Mouse (Mus musculus) heart, adult 8-10 months (tissue): ENCODE measurements around the gene Gm5089. TPM values are rescaled to one million over a fixed set of nuclear protein-coding genes. Genes with fewer than 3 reads are reported as not detected.

Experiments used
- DNase-seq: peaks from one replicate; pipeline ENCODE4 v3.0.0; 2022; ENCODE audit warnings: low spot score
- total RNA-seq, 4 experiments: library from RNA; stranded (reverse); gene quantifications; 2 replicates each; pipeline ENCODE4 v1.2.4; 2022

Gm5089 gene
- total RNA-seq, 4 experiments from 2014 or later, result not detected

DNA sequence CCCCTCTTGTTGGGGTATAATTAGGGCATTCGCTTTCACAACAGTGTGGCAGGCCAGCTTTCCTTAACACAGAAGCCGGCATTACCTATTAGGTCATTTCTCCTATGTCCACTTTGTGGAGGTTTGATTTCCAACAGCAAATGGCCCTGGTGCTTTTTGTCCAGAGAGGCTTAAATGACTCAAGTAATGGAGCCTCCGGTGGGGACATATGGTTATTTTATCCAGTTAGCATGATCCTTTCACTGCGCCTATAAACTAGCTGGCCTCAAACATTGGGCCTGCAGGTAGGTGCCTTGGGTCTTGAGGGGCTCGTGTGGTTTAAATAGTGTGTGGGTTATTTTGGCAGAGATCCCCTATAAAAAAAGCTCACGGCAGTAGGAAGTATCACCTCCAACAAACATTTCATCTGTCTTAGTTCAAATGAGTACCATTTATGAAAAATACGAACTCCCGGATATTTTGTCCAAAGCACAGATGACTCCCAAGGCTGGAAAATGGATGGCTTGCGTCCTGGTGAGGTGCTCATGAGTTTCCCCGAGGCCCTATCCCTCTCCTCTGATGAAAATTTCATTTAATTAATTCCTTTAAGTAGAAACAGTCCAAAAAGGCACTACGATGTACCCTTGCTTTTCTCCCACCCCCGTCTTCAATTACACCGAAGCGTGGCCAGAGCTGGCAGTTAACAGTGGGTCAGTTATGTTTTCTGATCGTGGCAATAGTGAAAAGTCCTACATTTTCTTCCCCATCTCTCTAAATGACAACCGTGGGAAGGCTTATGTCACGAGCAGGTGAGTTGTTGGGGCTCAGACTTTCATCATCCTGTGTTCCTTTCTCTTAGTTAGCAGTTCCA, 64.4 kb downstream of the Gm5089 start:
- DNase-seq, result no peak

DNA sequence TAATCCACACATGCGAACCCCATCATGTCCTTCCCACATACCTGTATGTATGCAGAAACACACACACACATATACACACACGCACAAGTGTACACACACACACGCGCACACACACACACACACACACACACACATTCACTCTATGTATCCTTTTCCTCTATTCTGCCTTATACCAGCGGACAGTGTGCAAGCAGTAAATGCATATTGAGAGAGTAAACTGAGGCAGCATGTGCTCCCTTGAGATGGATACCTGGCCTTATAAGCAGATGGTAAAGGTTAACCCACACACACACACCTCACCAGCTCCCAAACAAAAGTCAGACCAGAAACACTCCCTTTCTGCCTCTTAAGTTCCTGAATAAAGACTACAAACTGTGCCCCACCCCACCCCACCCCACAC, 65.2 kb downstream of the Gm5089 start:
- no peak for DNase-seq

DNA sequence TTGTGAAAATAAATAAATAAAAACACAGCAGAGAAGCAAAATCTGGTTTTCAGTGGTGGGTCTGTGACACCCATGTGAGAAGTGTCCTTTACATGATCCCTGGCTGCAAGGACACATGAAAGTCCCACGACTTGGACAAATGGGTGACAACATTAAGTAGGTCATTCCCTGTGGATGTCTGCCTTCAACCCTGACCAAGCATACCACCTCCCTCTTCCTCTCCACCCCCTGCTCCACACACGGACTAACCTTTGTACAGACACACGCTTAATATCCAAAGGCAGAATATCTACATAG, 65.7 kb downstream of the Gm5089 start:
- no peak for DNase-seq

Other genes starting within 250 kb of the Gm5089 start
- not detected for gene Zic5, start 14.6 kb upstream of the Gm5089 start, total RNA-seq
- under 1 TPM in 1 of 4 experiments, not detected in 3; 0.11 TPM for gene Zic2, start 24.3 kb upstream of the Gm5089 start, total RNA-seq
- not detected for gene Gm10837, start 39.5 kb upstream of the Gm5089 start, total RNA-seq
- gene Pcca, start 83.2 kb upstream of the Gm5089 start, total RNA-seq, result 100 to 1,000 TPM in 3 of 4 experiments, 10 to 100 TPM in 1; 88.8 to 117 (median 110) TPM